Mouse (Mus musculus): Measurements from ENCODE around the gene Ccdc77.
"Not testable (repeated sequence)": the region's sequence is repeated elsewhere in the genome, so short reads cannot be mapped to it uniquely, and the experiment has no call there.

Ccdc77 gene

GRCm38 (mm10) chr6:120309787-120310186 is 54.4 kb downstream of the Ccdc77 start:
- no peak for DNase-seq (ENCODE audit: low read depth, low spot score)

- DNase-seq (ENCODE audit: low read depth, low spot score): no peak
These were observed 54.8 kb downstream of the Ccdc77 start for GRCm38 (mm10) chr6:120309338-120309737.

GRCm38 (mm10) chr6:120306859-120307594 is 57.1 kb downstream of the Ccdc77 start:
- DNase-seq (ENCODE audit: low read depth, low spot score): no peak

- no peak for DNase-seq (ENCODE audit: low read depth, low spot score)
These were observed 61.3 kb downstream of the Ccdc77 start for GRCm38 (mm10) chr6:120302755-120303316.

- DNase-seq (ENCODE audit: low read depth, low spot score): peak; percentile 11
These were observed 63.0 kb downstream of the Ccdc77 start for GRCm38 (mm10) chr6:120301137-120301536.

GRCm38 (mm10) chr6:120296589-120296988 is 67.6 kb downstream of the Ccdc77 start:
- DNase-seq (ENCODE audit: low read depth, low spot score): not testable (repeated sequence)

GRCm38 (mm10) chr6:120294785-120295133 is 69.4 kb downstream of the Ccdc77 start:
- DNase-seq (ENCODE audit: low read depth, low spot score): peak; percentile 14

- DNase-seq (ENCODE audit: low read depth, low spot score): peak; percentile 14
These were observed 70.0 kb downstream of the Ccdc77 start, which contains the start of the genes D330020A13Rik and B4galnt3 for GRCm38 (mm10) chr6:120294056-120294784. Gene D330020A13Rik (plus strand): TSS chr6:120294364. Gene B4galnt3 (minus strand): TSS chr6:120294559.

- no peak for DNase-seq (ENCODE audit: low read depth, low spot score)
These were observed 72.7 kb downstream of the Ccdc77 start for GRCm38 (mm10) chr6:120291396-120292009.

- DNase-seq (ENCODE audit: low read depth, low spot score): no peak
These were observed 74.7 kb downstream of the Ccdc77 start for GRCm38 (mm10) chr6:120289430-120289829.

GRCm38 (mm10) chr6:120288541-120288940 is 75.6 kb downstream of the Ccdc77 start:
- no peak for DNase-seq (ENCODE audit: low read depth, low spot score)

GRCm38 (mm10) chr6:120287279-120287678 is 76.9 kb downstream of the Ccdc77 start:
- DNase-seq (ENCODE audit: low read depth, low spot score): no peak

GRCm38 (mm10) chr6:120276874-120277449 is 87.2 kb downstream of the Ccdc77 start:
- DNase-seq (ENCODE audit: low read depth, low spot score): no peak

- no peak for DNase-seq (ENCODE audit: low read depth, low spot score)
These were observed 88.9 kb downstream of the Ccdc77 start for GRCm38 (mm10) chr6:120275301-120275700.

- no peak for DNase-seq (ENCODE audit: low read depth, low spot score)
These were observed 89.3 kb downstream of the Ccdc77 start for GRCm38 (mm10) chr6:120274887-120275286.

Data from embryo, embryonic 11.5 days (tissue).